Mouse (Mus musculus) cerebellum, adult 2 months (tissue): ENCODE measurements at regions not wholly inside any gene's neighbourhood (a gene's known extent, or its start where the extent isn't known, plus 50 kb on each side); places are given as distances from the start of the nearest gene placed in this dataset.

Experiments used
- DNase-seq, 2 experiments: peaks; one replicate each; pipeline ENCODE4 v3.0.0; 2021
- H3K27ac ChIP-seq: fragments of 200-500 bp; 2 replicates; pipeline ENCODE4 v1.5.1; 2012; ENCODE audit warnings: low read length, control low read depth, inconsistent platforms; ENCODE audit not compliant: insufficient read depth
- H3K27me3 ChIP-seq: fragments of 200-500 bp; 2 replicates; pipeline ENCODE4 v1.6.1; 2012; ENCODE audit warnings: inconsistent platforms, mild to moderate bottlenecking, low read length, moderate library complexity; ENCODE audit not compliant: control insufficient read depth, insufficient read depth
- H3K4me1 ChIP-seq: fragments of 200-500 bp; 2 replicates; pipeline ENCODE4 v1.6.1; 2011; ENCODE audit warnings: low read length; ENCODE audit not compliant: control insufficient read depth, insufficient read depth
- H3K4me3 ChIP-seq: fragments of 200-500 bp; replicated peaks from 2 replicates; pipeline ENCODE3; 2011; ENCODE audit warnings: mild to moderate bottlenecking, low read depth, low read length, control low read depth; ENCODE audit not compliant: insufficient read depth
- CTCF ChIP-seq: fragments of 200-500 bp; IDR thresholded peaks from 2 replicates; pipeline ENCODE4 v1.5.1; 2011; ENCODE audit warnings: low read depth, mild to moderate bottlenecking, control low read depth, low read length, moderate library complexity, borderline replicate concordance; ENCODE audit not compliant: insufficient read depth
- POLR2A ChIP-seq: fragments of 200-500 bp; IDR thresholded peaks from 2 replicates; pipeline ENCODE4 v1.6.1; 2011; ENCODE audit warnings: low read length, control low read depth, borderline replicate concordance; ENCODE audit not compliant: insufficient read depth
- WGBS: fragments of 180-500 bp; shearing (Covaris S2); methylation state at CpG from one replicate; pipeline ENCODE4 v1.1.7; 2018; 5-methylcytosine and 5-hydroxymethylcytosine counted together

DNA sequence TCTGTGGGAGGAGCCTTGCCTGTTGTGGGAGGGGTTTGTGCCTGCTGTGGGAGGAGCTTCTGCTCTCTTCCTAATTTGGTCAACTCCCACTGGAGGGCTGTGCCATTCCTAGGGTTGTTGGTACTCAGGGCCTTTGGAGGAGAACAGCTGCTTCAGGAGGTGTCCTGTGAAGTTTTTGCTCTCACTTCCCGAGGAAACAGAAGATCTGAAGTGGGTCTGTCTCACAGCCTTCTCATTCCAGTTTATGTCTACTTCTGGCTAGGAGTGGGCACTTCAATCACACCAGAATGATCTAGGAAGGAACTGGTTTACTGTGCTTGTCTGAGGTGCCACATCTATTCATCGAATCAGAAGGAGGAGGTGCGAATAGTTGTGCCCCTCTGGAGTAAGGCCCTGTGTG is 125.5 kb upstream of the Zc3h12a start:
- no peak for DNase-seq
- Histone ChIP-seq H3K27me3 (no peaks in the 10 kb centered on the region), H3K4me3 (no peak overlapping the region), H3K4me1 (no peaks in the 10 kb centered on the region), H3K27ac (no peak overlapping the region)
- TF ChIP-seq POLR2A (no peak), CTCF (no peak)
- 89% methylated on average over 3 of the region's 3 CpGs for WGBS

DNA sequence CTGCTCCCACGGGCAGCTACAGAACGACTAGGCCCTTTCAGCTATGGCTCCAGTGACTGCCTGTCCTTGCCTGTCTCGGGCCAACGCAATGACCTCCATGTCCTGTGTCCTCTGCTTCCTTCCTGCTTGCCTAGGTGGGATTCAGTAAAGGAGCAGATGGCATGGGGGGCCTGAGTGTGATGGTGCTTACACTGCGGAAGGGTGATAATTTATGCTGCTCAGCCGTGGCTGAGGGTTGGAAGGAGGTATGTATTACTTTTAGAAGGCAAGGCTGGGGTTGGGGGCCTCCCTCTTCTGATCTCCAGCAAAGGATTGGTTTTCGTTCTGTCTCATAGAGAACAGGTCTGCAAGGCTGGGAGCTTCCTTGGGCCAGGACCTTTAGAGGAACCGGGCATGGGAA is 124.6 kb upstream of the Zc3h12a start:
- 73% methylated on average over 8 of the region's 8 CpGs for WGBS
- no peak for TF ChIP-seq POLR2A
- no peak for TF ChIP-seq CTCF
- H3K4me1 ChIP-seq, result no peaks in the 10 kb centered on the region
- H3K27ac ChIP-seq, result no peak overlapping the region
- H3K4me3 ChIP-seq, result no peak overlapping the region
- DNase-seq, result no peak
- no peaks in the 10 kb centered on the region for H3K27me3 ChIP-seq

DNA sequence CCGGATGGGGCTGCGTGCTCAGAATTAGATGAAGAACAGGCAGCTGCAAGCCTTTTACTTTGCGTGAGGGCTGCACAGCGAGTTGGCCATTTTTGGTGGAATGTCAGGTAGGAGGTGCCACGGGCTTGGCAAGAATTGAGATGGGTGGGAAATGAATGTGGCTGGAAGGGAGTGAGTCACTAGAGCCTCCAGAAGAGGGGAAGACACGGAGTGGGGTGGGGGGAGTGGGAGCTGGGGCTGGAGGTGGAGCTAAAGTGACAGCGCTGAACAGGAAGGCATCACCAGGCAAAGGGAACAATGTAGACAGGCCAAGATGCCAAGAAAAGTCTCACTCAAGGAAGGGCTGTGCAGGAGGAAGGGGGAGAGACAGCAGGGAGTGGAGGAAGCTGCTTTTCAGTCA is 121.4 kb upstream of the Zc3h12a start:
- 46% methylated on average over 7 of the region's 7 CpGs for WGBS
- DNase-seq, result no peak

DNA sequence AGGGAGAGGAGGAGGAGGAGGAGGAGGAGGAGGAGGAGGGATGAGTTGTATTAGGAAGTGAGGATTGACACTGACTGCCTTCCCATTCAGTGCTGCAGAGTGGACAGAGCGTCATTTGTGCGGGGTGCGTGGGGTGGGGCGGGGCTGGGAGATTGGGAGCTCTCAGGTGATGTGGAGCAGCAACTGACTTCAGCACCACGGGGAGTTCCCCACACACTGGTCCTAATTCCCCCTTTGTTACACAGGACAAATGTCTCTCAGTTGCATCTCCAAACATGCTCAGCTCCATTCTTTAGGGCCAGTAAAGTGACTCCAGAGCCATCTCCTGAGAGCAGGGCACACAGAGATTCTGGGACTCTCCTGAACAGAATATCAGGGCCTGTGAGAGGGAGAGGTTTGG is 118.5 kb upstream of the Zc3h12a start:
- no peak for DNase-seq
- H3K4me3 ChIP-seq, result no peak overlapping the region
- TF ChIP-seq CTCF (no peak), POLR2A (no peak)
- H3K4me1 ChIP-seq, result no peaks in the 10 kb centered on the region
- WGBS, result 29% methylated on average over 5 of the region's 5 CpGs
- no peak overlapping the region for H3K27ac ChIP-seq
- no peaks in the 10 kb centered on the region for H3K27me3 ChIP-seq

More for the DNA sequence above, 121.4 kb upstream of the Zc3h12a start:
- Histone ChIP-seq H3K4me1 (no peaks in the 10 kb centered on the region), H3K27ac (no peak overlapping the region), H3K27me3 (no peaks in the 10 kb centered on the region), H3K4me3 (no peak overlapping the region)
- TF ChIP-seq CTCF (no peak), POLR2A (no peak)

DNA sequence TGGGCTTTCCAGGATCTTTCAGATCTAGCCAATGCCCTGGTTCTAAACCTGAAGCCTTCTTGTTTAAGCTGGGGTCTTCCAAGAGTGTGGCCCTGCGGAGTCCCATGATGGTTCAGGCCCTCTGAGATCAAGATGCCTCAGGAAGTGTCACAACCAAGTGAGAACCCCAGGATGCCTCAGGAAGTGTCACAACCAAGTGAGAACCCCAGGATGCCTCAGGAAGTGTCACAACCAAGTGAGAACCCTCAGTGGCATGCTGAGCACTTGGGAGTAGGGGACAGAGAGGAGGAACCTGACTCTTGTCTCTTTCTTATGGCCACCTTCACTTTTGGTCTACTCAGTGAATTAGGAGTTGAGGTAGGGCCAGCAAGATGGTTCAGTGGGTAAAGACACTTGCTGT is 114.9 kb upstream of the Zc3h12a start:
- Histone ChIP-seq H3K4me1 (no peaks in the 10 kb centered on the region), H3K27me3 (no peaks in the 10 kb centered on the region), H3K27ac (no peak overlapping the region), H3K4me3 (no peak overlapping the region)
- no peak for DNase-seq
- 84% methylated on average over 1 of the region's 1 CpGs for WGBS
- no peak for TF ChIP-seq POLR2A
- TF ChIP-seq CTCF, result no peak

DNA sequence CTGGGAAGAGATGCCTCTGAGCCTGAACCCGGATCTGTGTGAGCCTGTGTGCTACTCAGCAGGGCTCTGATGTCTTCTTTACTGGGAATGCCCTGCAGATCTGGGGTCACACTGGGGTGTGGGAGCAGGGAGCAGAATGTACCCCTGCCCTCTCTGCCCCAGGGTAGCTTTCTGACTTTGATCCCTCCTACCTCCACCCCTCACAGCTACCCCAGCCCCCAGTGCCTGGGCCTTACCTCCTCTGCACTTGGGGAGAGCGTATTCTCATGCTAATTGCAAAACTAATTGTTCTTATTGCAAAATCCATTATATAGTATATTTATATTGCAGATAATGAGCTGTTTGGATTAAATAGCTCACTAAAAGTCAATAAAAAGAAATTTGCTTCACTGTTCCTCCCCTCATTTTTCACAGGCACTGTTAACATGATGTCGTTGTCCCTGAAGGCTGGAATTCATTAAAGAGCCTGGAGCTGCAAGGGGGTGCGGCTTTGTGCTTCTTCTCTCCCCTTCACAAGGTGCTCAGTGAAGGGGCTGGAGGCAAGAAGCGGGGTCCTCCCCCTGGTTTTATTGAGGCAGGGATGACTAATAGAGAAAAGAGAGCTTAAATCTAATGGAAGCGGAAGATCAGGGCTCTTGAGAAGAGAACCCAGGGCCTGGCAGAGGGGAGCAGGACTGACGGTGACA is 114.1 kb upstream of the Zc3h12a start:
- Histone ChIP-seq H3K27me3 (no peaks in the 10 kb centered on the region), H3K4me3 (no peak overlapping the region), H3K27ac (no peak overlapping the region), H3K4me1 (no peaks in the 10 kb centered on the region)
- DNase-seq, result no peak
- TF ChIP-seq POLR2A (no peak), CTCF (no peak)
- WGBS, result 67% methylated on average over 7 of the region's 7 CpGs

DNA sequence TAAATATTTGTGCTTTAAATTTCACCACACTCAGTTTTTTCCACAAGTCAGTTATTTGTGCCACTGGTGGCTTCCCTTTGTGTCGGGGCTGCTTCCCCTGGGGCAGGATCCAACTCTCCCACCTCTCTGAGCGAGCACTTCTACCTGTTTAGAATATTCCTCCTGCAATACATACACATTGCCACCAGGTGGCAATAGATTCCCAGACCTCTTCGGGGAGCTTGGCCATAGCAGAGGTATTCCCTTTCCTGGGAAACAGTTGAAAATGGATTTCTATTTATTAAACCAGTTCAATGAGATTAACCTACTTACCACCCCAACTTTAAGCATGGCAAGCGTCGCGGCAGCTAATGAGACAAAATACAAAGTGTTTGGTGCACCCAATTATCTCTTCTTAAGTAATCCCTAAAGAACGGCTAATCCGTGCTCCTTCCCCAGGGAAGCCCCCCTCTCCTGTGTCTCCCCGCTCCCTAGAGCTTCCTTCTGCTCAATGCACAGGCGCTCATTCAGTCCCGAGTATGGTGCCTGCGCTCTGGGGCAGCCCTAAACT is 104.1 kb upstream of the Zc3h12a start:
- TF ChIP-seq CTCF, result peak; percentile 49; the same call in 1 of the 2 replicates
- TF ChIP-seq POLR2A, result no peak
- peak in 1 of 2 experiments; percentile 27 for DNase-seq
- H3K4me3 ChIP-seq, result no peak overlapping the region
- H3K27ac ChIP-seq, result no peak overlapping the region
- no peaks in the 10 kb centered on the region for H3K4me1 ChIP-seq
- H3K27me3 ChIP-seq, result no peaks in the 10 kb centered on the region
- 24% methylated on average over 12 of the region's 12 CpGs for WGBS

DNA sequence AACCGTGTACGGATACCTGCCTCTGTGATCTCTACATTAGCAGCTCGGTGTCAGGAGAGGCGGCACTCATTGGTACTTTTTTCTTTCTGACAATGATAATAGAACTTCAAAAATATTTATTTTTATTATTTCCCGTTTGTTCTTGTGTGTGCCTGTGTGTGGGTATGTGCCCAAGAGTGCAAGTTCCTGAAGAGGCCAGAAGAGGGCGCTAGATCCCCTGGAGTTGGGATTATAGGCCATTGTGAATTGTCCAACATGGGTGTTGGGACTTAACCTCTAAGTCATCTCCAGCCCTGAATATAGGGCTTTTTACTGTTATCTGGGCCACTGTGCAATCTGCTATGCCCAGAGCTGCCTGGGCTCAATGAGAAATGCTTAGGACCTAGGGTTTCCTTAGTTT is 99.6 kb upstream of the Zc3h12a start:
- 91% methylated on average over 6 of the region's 6 CpGs for WGBS
- no peak for TF ChIP-seq POLR2A
- no peak for TF ChIP-seq CTCF
- Histone ChIP-seq H3K4me3 (no peak overlapping the region), H3K27me3 (no peaks in the 10 kb centered on the region), H3K27ac (no peak overlapping the region), H3K4me1 (peaks cover 8% of the 10 kb centered on the region)
- no peak for DNase-seq
